Mouse (Mus musculus): ENCODE measurements around the gene Zfp239. TPM values are rescaled to one million over a fixed set of nuclear protein-coding genes. Genes with fewer than 3 reads are reported as not detected.

The Zfp239 gene
- total RNA-seq, 2 experiments from 2014 or later: 0.80 to 1.2 TPM

- DNase-seq (ENCODE audit: low spot score in 2 of 2): peak; percentile 93 to 96
Observed at GRCm38 (mm10) chr6:117906590-117907271, 44.8 kb downstream of the Zfp239 start.

- DNase-seq (ENCODE audit: low spot score in 2 of 2): peak; percentile 79 to 90
Observed at GRCm38 (mm10) chr6:117907301-117907978, 45.5 kb downstream of the Zfp239 start.

GRCm38 (mm10) chr6:117907979-117908355 is 46.1 kb downstream of the Zfp239 start:
- no peak for DNase-seq (ENCODE audit: low spot score in 2 of 2)

GRCm38 (mm10) chr6:117908424-117908900 is 46.6 kb downstream of the Zfp239 start:
- peak in 1 of 2 experiments; percentile 9 for DNase-seq (ENCODE audit: low spot score in 2 of 2)

- no peak for DNase-seq (ENCODE audit: low spot score in 2 of 2)
Observed at GRCm38 (mm10) chr6:117910120-117910661, 48.3 kb downstream of the Zfp239 start.

GRCm38 (mm10) chr6:117914541-117914940 is 52.6 kb downstream of the Zfp239 start:
- DNase-seq (ENCODE audit: low spot score in 2 of 2): no peak

- no peak for DNase-seq (ENCODE audit: low spot score in 2 of 2)
Observed at GRCm38 (mm10) chr6:117916205-117916736, 54.4 kb downstream of the Zfp239 start.

- peak; percentile 68 to 77 for DNase-seq (ENCODE audit: low spot score in 2 of 2)
Observed at GRCm38 (mm10) chr6:117916737-117917426, 55.0 kb downstream of the Zfp239 start.

GRCm38 (mm10) chr6:117917576-117917975 is 55.7 kb downstream of the Zfp239 start:
- peak; percentile 36 to 69 for DNase-seq (ENCODE audit: low spot score in 2 of 2)

GRCm38 (mm10) chr6:117918043-117918442 is 56.1 kb downstream of the Zfp239 start:
- no peak for DNase-seq (ENCODE audit: low spot score in 2 of 2)

GRCm38 (mm10) chr6:117920659-117921640 is 59.0 kb downstream of the Zfp239 start:
- no peak for DNase-seq (ENCODE audit: low spot score in 2 of 2)

GRCm38 (mm10) chr6:117922041-117922440 is 60.1 kb downstream of the Zfp239 start:
- DNase-seq (ENCODE audit: low spot score in 2 of 2): no peak

Other genes starting within 250 kb of the Zfp239 start
- 10 to 100 TPM; 41.5 to 41.8 TPM for gene Zfp637, start 20.9 kb upstream of the Zfp239 start, total RNA-seq (2021)
- 100 to 1,000 TPM; 299 to 333 TPM for gene Hnrnpf, start 38.2 kb downstream of the Zfp239 start, total RNA-seq (2021)
- not detected for gene Fxyd4, start 75.6 kb downstream of the Zfp239 start, total RNA-seq (2021)
- under 1 TPM; 0.65 to 0.69 TPM for gene Rasgef1a, start 149.3 kb downstream of the Zfp239 start, total RNA-seq (2021)